Mouse (Mus musculus) megakaryocyte, embryonic 14.5 days (primary cell): ENCODE results near the gene Gpr152. TPM values are rescaled to one million over a fixed set of nuclear protein-coding genes. Genes with fewer than 3 reads are reported as not detected.
"Not testable (repeated sequence)": the region's sequence is repeated elsewhere in the genome, so short reads cannot be mapped to it uniquely, and the experiment has no call there.

ENCODE experiments used
- H3K27me3 ChIP-seq: replicated peaks from 2 replicates; pipeline ENCODE3; 2012; ENCODE audit warnings: inconsistent platforms
- H3K36me3 ChIP-seq: replicated peaks from 2 replicates; pipeline ENCODE3; 2012; ENCODE audit warnings: low read length, inconsistent platforms, mixed read lengths
- H3K4me1 ChIP-seq: 2 replicates; pipeline ENCODE4 v1.6.1; 2012; ENCODE audit warnings: inconsistent platforms
- H3K4me3 ChIP-seq: replicated peaks from 2 replicates; pipeline ENCODE3; 2012; ENCODE audit warnings: moderate library complexity, mild to moderate bottlenecking, inconsistent platforms
- H3K9me3 ChIP-seq: 2 replicates; pipeline ENCODE4 v1.6.1; 2012; ENCODE audit warnings: inconsistent platforms
- FLI1 ChIP-seq: IDR thresholded peaks from 2 replicates; pipeline ENCODE4 v1.6.1; 2012; ENCODE audit warnings: low read length, inconsistent platforms, mixed read lengths
- GATA1 ChIP-seq: IDR thresholded peaks from 3 replicates; pipeline ENCODE4 v1.6.1; 2012; ENCODE audit warnings: mixed read lengths, low read length, inconsistent platforms, borderline replicate concordance
- polyA plus RNA-seq: library from polyadenylated mRNA; stranded (reverse); fragments of >175 nt; gene quantifications from 2 replicates; pipeline ENCODE4 v1.2.3, GENCODE M21; 2012; ENCODE audit warnings: low replicate concordance; ENCODE audit not compliant: insufficient read depth

The Gpr152 gene
- polyA plus RNA-seq, 1 experiment = not detected

DNA sequence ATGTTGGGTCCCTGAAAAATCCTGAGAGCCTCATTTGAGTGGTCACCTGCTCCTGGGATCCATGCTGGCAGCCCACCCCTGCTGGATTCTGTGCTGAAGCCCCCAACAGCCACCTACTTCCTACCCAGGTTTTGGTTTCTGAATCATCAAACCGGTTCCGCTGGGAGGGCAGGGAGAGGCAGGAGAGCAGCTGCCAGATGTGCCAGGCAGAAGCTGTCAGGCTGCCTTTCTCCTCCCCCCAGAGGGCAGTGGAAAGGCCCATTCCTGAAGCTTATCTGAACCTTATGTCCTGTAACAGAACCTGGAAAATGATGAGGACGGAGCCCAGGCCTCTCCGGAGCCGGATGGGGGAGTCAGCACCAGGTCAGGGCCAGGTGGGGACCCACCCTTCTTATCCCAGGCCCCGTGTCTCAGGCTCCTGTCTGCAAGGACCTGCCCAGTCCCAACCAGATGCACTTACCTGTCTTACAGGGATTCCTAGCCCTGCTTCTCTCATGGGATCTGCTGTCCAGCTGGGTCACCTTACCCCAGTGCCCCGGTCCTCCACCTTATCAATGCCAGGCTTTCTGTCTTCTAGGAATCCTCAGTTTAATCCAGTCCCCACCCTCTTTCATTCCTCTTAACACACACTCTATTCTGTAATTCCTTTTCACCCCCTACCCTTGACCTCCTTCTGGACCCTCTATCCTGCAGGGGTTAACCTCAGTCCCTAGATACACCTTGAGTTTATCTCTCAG, 12.7 kb upstream of the Gpr152 start:
- TF ChIP-seq GATA1 (no peak), FLI1 (no peak)
- H3K27me3 ChIP-seq = no peaks in the 10 kb centered on the region
- peak overlapping the region; percentile 95 for H3K4me3 ChIP-seq
- peaks cover 49% of the 10 kb centered on the region for H3K36me3 ChIP-seq
- peaks cover 66% of the 10 kb centered on the region for H3K4me1 ChIP-seq
- H3K9me3 ChIP-seq = no peaks in the 10 kb centered on the region

- Histone ChIP-seq H3K27me3 (no peaks in the 10 kb centered on the region), H3K9me3 (no peaks in the 10 kb centered on the region), H3K4me1 (peaks cover 41% of the 10 kb centered on the region), H3K36me3 (peaks cover 65% of the 10 kb centered on the region), H3K4me3 (no peak overlapping the region)
- no peak for TF ChIP-seq GATA1
- no peak for TF ChIP-seq FLI1
Measured at GRCm38 (mm10) chr19:4129462-4129861, 10.1 kb upstream of the Gpr152 start.

GRCm38 (mm10) chr19:4130106-4130505, 9.5 kb upstream of the Gpr152 start:
- H3K36me3 ChIP-seq = peaks cover 65% of the 10 kb centered on the region
- H3K27me3 ChIP-seq = no peaks in the 10 kb centered on the region
- peaks cover 36% of the 10 kb centered on the region for H3K4me1 ChIP-seq
- H3K4me3 ChIP-seq = no peak overlapping the region
- no peaks in the 10 kb centered on the region for H3K9me3 ChIP-seq
- TF ChIP-seq FLI1 (no peak), GATA1 (no peak)

GRCm38 (mm10) chr19:4131075-4131474, 8.5 kb upstream of the Gpr152 start:
- Histone ChIP-seq H3K4me3 (no peak overlapping the region), H3K9me3 (no peaks in the 10 kb centered on the region), H3K27me3 (no peaks in the 10 kb centered on the region), H3K36me3 (peaks cover 65% of the 10 kb centered on the region), H3K4me1 (peaks cover 40% of the 10 kb centered on the region)
- TF ChIP-seq FLI1 (no peak), GATA1 (no peak)

DNA sequence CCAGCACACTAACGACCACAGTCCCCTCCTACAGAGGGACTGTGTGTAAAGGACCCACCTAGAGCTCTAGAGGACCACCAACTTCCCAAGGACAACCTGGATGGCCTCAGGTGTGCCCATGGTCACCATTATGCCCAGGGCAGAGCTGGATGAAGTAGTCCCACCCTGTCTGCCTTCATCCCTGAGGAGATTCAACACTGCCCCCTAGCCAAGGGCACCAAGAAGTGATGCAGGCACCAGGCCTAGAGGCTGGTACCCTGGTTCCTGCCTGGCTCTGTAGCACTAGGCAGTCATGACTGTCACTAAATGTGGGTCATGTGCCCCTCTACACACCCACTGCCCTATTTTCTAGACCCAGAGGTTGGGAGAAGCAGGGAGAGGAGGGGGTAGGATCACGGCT, 7.8 kb upstream of the Gpr152 start:
- Histone ChIP-seq H3K4me3 (no peak overlapping the region), H3K4me1 (peaks cover 39% of the 10 kb centered on the region), H3K9me3 (no peaks in the 10 kb centered on the region), H3K27me3 (no peaks in the 10 kb centered on the region), H3K36me3 (peaks cover 64% of the 10 kb centered on the region)
- TF ChIP-seq FLI1 = no peak
- TF ChIP-seq GATA1 = no peak

DNA sequence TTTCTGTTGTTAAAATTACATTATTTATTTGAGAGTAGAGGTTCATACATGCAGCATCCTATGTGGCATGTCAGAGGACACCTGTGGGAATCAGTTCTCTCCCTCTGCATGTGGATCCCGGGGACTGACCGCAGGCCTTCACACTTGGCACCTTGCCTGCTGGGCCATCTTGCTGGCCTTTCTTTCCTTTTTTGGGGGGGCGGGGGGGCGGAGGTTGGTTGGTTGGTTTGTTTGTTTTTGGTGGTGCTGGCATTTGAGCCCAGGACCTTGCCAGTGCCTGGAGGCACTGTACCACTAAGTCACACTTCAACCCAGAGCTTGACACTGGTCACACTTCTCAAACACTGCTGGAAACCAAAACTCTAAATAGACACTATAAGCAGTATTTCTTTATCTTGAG, 5.2 kb upstream of the Gpr152 start:
- Histone ChIP-seq H3K9me3 (no peaks in the 10 kb centered on the region), H3K4me3 (no peak overlapping the region), H3K4me1 (peaks cover 39% of the 10 kb centered on the region), H3K27me3 (peaks cover 9% of the 10 kb centered on the region), H3K36me3 (peaks cover 42% of the 10 kb centered on the region)
- TF ChIP-seq FLI1 (no peak), GATA1 (no peak)

- Histone ChIP-seq H3K4me1 (peaks cover 41% of the 10 kb centered on the region), H3K27me3 (peaks cover 18% of the 10 kb centered on the region), H3K36me3 (peaks cover 32% of the 10 kb centered on the region)
- not testable (repeated sequence) for H3K9me3 ChIP-seq, H3K4me3 ChIP-seq
Measured at GRCm38 (mm10) chr19:4135229-4135962, 4.2 kb upstream of the Gpr152 start.

GRCm38 (mm10) chr19:4135963-4136345, 3.6 kb upstream of the Gpr152 start:
- peaks cover 43% of the 10 kb centered on the region for H3K4me1 ChIP-seq
- not testable (repeated sequence) for H3K9me3 ChIP-seq

GRCm38 (mm10) chr19:4136463-4136862, 3.1 kb upstream of the Gpr152 start:
- H3K9me3 ChIP-seq = no peaks in the 10 kb centered on the region
- H3K36me3 ChIP-seq = peaks cover 21% of the 10 kb centered on the region
- H3K27me3 ChIP-seq = peaks cover 27% of the 10 kb centered on the region
- TF ChIP-seq GATA1 = no peak
- peaks cover 43% of the 10 kb centered on the region for H3K4me1 ChIP-seq
- no peak overlapping the region for H3K4me3 ChIP-seq

More at GRCm38 (mm10) chr19:4135963-4136345, 3.6 kb upstream of the Gpr152 start:
- Histone ChIP-seq H3K36me3 (peaks cover 26% of the 10 kb centered on the region), H3K4me3 (peak overlapping the region; percentile 75), H3K27me3 (peaks cover 22% of the 10 kb centered on the region)

DNA sequence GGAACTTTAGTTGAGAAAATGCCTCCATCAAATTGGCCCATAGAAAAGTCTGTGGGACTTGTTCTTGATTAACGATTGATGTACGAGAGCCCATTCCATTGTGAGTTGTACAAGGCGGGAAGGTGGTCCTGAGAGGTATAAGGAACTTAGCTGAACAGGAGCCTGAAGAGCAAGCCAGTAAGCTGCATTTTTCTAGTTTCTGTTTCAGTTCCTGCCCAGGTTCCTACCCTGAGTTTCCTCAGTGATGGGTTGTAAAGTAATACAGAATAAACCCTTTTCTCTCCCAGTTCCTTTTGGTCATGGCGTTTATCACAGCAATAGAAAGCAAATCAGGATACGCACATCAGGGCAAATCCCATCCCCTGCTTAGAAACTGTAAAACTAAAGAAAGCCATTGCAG, 1.7 kb upstream of the Gpr152 start:
- Histone ChIP-seq H3K36me3 (peaks cover 6% of the 10 kb centered on the region), H3K4me3 (no peak overlapping the region), H3K4me1 (peaks cover 48% of the 10 kb centered on the region), H3K9me3 (no peaks in the 10 kb centered on the region), H3K27me3 (peaks cover 36% of the 10 kb centered on the region)
- TF ChIP-seq FLI1 (no peak), GATA1 (no peak)
